In genomic region chr6:138070720-138071504, GRCm38 (mm10) we compare ENCODE assay signal across 24 mouse cellular contexts. TPM values are rescaled to one million over a fixed set of nuclear protein-coding genes. Genes with fewer than 3 reads are reported as not detected.
DNase-seq lines count a peak whose midpoint lies in the region; ATAC-seq lines count a peak whose summit lies in the region.
"Had no signal": no experiment of that assay in that cellular context is flagged by ENCODE, and none has a peak within 500 bp of the region (broad histone marks: within the 10 kb centered on the region; RNA-seq: fewer than 3 reads in every experiment).

No protein-coding gene starts in this region.

- peak; percentile 74 for DNase-seq in heart, adult 11 months
- no peak for DNase-seq in heart, postnatal 4 days
- peak; percentile 10 for DNase-seq in brain, adult 2 months (ENCODE audit: low read depth, low spot score)
- DNase-seq in telencephalon, adult 2 months (ENCODE audit: low read depth, low spot score), result peak; percentile 6
- DNase-seq: adrenal gland, postnatal 10 days; cerebellum, adult 18-20 months; cerebellum, adult 9-11 months; cerebellum, postnatal 36 days; gastrocnemius, adult 2 months; gastrocnemius, postnatal 25 days; heart, postnatal 36 days had no signal

- H3K27ac ChIP-seq in midbrain, embryonic 13.5 days, result no peak overlapping the region
- H3K27ac ChIP-seq in midbrain, embryonic 15.5 days, result no peak overlapping the region
- H3K27ac ChIP-seq: embryonic facial prominence, embryonic 15.5 days; forebrain, embryonic 10.5 days; gastrocnemius, adult 2 months; heart, embryonic 13.5 days; hindbrain, embryonic 13.5 days; hindbrain, postnatal 0 days had no signal

- H3K4me1 ChIP-seq in midbrain, embryonic 13.5 days (replicated peaks), result 0 out of 2 replicates have a peak, but pooled peaks cover 8% of the 10 kb centered on the region
- no peaks in the 10 kb centered on the region for H3K4me1 ChIP-seq in midbrain, embryonic 15.5 days
- H3K4me1 ChIP-seq: embryonic facial prominence, embryonic 15.5 days; hindbrain, embryonic 13.5 days had no signal

- H3K4me2 ChIP-seq in midbrain, embryonic 13.5 days (replicated peaks), result no peak overlapping the region
- no peak overlapping the region for H3K4me2 ChIP-seq in midbrain, embryonic 15.5 days
- H3K4me2 ChIP-seq: embryonic facial prominence, embryonic 15.5 days; heart, embryonic 13.5 days; hindbrain, embryonic 13.5 days had no signal

- no peaks in the 10 kb centered on the region for H3K9me3 ChIP-seq in midbrain, embryonic 13.5 days
- no peaks in the 10 kb centered on the region for H3K9me3 ChIP-seq in midbrain, embryonic 15.5 days
- H3K9me3 ChIP-seq: embryonic facial prominence, embryonic 15.5 days; forebrain, embryonic 10.5 days; heart, embryonic 13.5 days; hindbrain, embryonic 13.5 days had no signal

- no peaks in the 10 kb centered on the region for H3K27me3 ChIP-seq in midbrain, embryonic 13.5 days
- H3K27me3 ChIP-seq in midbrain, embryonic 15.5 days (replicated peaks), result no peaks in the 10 kb centered on the region
- H3K27me3 ChIP-seq: embryonic facial prominence, embryonic 15.5 days; heart, embryonic 13.5 days; hindbrain, embryonic 13.5 days had no signal

- no peak overlapping the region for H3K9ac ChIP-seq in midbrain, embryonic 13.5 days (replicated peaks)
- H3K9ac ChIP-seq in midbrain, embryonic 15.5 days, result no peak overlapping the region
- H3K9ac ChIP-seq: embryonic facial prominence, embryonic 15.5 days; heart, embryonic 13.5 days; hindbrain, embryonic 13.5 days had no signal

- ATAC-seq in midbrain, embryonic 13.5 days, result 0 out of 2 replicates have a peak, but pooled peaks have one; percentile 43
- no peak for ATAC-seq in midbrain, embryonic 15.5 days (replicated peaks)
- ATAC-seq in monocyte, adult 5-6 weeks (replicated peaks; ENCODE audit: insufficient number of reproducible peaks, low FRiP score, low TSS enrichment, poor library complexity, severe bottlenecking), result no peak
- ATAC-seq: hindbrain, postnatal 0 days had no signal

- H3K36me3 ChIP-seq in midbrain, embryonic 13.5 days, result no peaks in the 10 kb centered on the region
- no peaks in the 10 kb centered on the region for H3K36me3 ChIP-seq in midbrain, embryonic 15.5 days (replicated peaks)
- H3K36me3 ChIP-seq: embryonic facial prominence, embryonic 15.5 days; forebrain, embryonic 10.5 days; heart, embryonic 13.5 days; hindbrain, embryonic 13.5 days had no signal

- WGBS in midbrain, embryonic 13.5 days, result 40% methylated on average over 13 of the region's 13 CpGs
- WGBS in midbrain, embryonic 15.5 days, result 40% methylated on average over 13 of the region's 13 CpGs

- no peak overlapping the region for H3K4me3 ChIP-seq in midbrain, embryonic 13.5 days (replicated peaks)
- no peak overlapping the region for H3K4me3 ChIP-seq in midbrain, embryonic 15.5 days
- H3K4me3 ChIP-seq: embryonic facial prominence, embryonic 15.5 days; erythroblast, embryonic 14.5 days; forebrain, embryonic 10.5 days; gastrocnemius, adult 2 months; heart, embryonic 13.5 days; hindbrain, embryonic 13.5 days had no signal

RNA-seq across cellular contexts. Expression of gene Slc15a5, which starts 8.8 kb away (rescaled TPM):
- total RNA-seq in heart, postnatal 4 days (2021), result not detected
- polyA plus RNA-seq in midbrain, embryonic 13.5 days (2015; fragmentation: Nextera tagmentation; extraction: Ambion mirVana), result not detected in 2 replicates
- polyA plus RNA-seq in midbrain, embryonic 15.5 days (2015; fragmentation: Nextera tagmentation; extraction: Ambion mirVana), result 0.14 TPM in 1 of 2 replicates, not detected in the other
- total RNA-seq in monocyte, adult 5-6 weeks (2017), result not detected in 3 replicates
- total RNA-seq: adrenal gland, postnatal 10 days; ES-E14; granulocyte monocyte progenitor cell, adult 5-6 weeks; heart, postnatal 36 days; hindbrain, postnatal 0 days had no signal
- polyA plus RNA-seq: erythroblast, embryonic 14.5 days; forebrain, embryonic 10.5 days; forebrain, embryonic 14.5 days; heart, embryonic 13.5 days; intestine, embryonic 14.5 days had no signal
